Mouse (Mus musculus): Measurements from ENCODE around the gene Efcab3.
A peak's percentile ranks its signal among the peaks of the same experiment; 100 is the strongest.
"Not testable (repeated sequence)": the region's sequence is repeated elsewhere in the genome, so short reads cannot be mapped to it uniquely, and the experiment has no call there.

The Efcab3 gene

GRCm38 (mm10) chr11:105063292-105063691 lies at the start of gene Efcab3:
Gene Efcab3 (plus strand): TSS chr11:105063592.
- DNase-seq (ENCODE audit: low read depth) = no peak

GRCm38 (mm10) chr11:105021071-105021470 lies 42.3 kb upstream of the Efcab3 start:
- DNase-seq (ENCODE audit: low read depth) = peak; percentile 48

GRCm38 (mm10) chr11:105028744-105029348 lies 34.5 kb upstream of the Efcab3 start:
- peak; percentile 38 for DNase-seq (ENCODE audit: low read depth)

- DNase-seq (ENCODE audit: low read depth) = no peak
Observed at GRCm38 (mm10) chr11:105029525-105029924, 33.9 kb upstream of the Efcab3 start.

GRCm38 (mm10) chr11:105030229-105030628 lies 33.2 kb upstream of the Efcab3 start:
- no peak for DNase-seq (ENCODE audit: low read depth)

- no peak for DNase-seq (ENCODE audit: low read depth)
Observed at GRCm38 (mm10) chr11:105031103-105031502, 32.3 kb upstream of the Efcab3 start.

GRCm38 (mm10) chr11:105035081-105035480 lies 28.3 kb upstream of the Efcab3 start:
- peak; percentile 11 for DNase-seq (ENCODE audit: low read depth)

GRCm38 (mm10) chr11:105112448-105112847 lies 49.1 kb downstream of the Efcab3 start:
- not testable (repeated sequence) for DNase-seq (ENCODE audit: low read depth)

- DNase-seq (ENCODE audit: low read depth) = no peak
Observed at GRCm38 (mm10) chr11:105117814-105118213, 54.4 kb downstream of the Efcab3 start.

- peak; percentile 40 for DNase-seq (ENCODE audit: low read depth)
Observed at GRCm38 (mm10) chr11:105120551-105121061, 57.2 kb downstream of the Efcab3 start.

- DNase-seq (ENCODE audit: low read depth) = not testable (repeated sequence)
Observed at GRCm38 (mm10) chr11:105121792-105122191, 58.4 kb downstream of the Efcab3 start.

GRCm38 (mm10) chr11:105123986-105124385 lies 60.6 kb downstream of the Efcab3 start:
- peak; percentile 80 for DNase-seq (ENCODE audit: low read depth)

GRCm38 (mm10) chr11:105125735-105126519 lies 62.5 kb downstream of the Efcab3 start, which contains the start of gene Mettl2:
Gene Mettl2 (plus strand): TSS chr11:105126425.
- DNase-seq (ENCODE audit: low read depth) = peak; percentile 92

GRCm38 (mm10) chr11:105126520-105127029 lies 63.2 kb downstream of the Efcab3 start:
- peak; percentile 13 for DNase-seq (ENCODE audit: low read depth)

GRCm38 (mm10) chr11:105135692-105136091 lies 72.3 kb downstream of the Efcab3 start:
- DNase-seq (ENCODE audit: low read depth) = no peak

GRCm38 (mm10) chr11:105137255-105137654 lies 73.9 kb downstream of the Efcab3 start:
- DNase-seq (ENCODE audit: low read depth) = not testable (repeated sequence)

- DNase-seq (ENCODE audit: low read depth) = not testable (repeated sequence)
Observed at GRCm38 (mm10) chr11:105140512-105140911, 77.1 kb downstream of the Efcab3 start.

GRCm38 (mm10) chr11:105141115-105141514 lies 77.7 kb downstream of the Efcab3 start:
- DNase-seq (ENCODE audit: low read depth) = no peak

GRCm38 (mm10) chr11:105143564-105143963 lies 80.2 kb downstream of the Efcab3 start:
- DNase-seq (ENCODE audit: low read depth) = no peak

GRCm38 (mm10) chr11:105144084-105144483 lies 80.7 kb downstream of the Efcab3 start:
- DNase-seq (ENCODE audit: low read depth) = no peak

- DNase-seq (ENCODE audit: low read depth) = peak; percentile 51
Observed at GRCm38 (mm10) chr11:105144508-105145210, 81.3 kb downstream of the Efcab3 start.

GRCm38 (mm10) chr11:105145211-105145610 lies 81.8 kb downstream of the Efcab3 start:
- DNase-seq (ENCODE audit: low read depth) = no peak

All from NIH3T3 (cell line).